Mouse (Mus musculus): ENCODE measurements around the gene Krt86.

DNA sequence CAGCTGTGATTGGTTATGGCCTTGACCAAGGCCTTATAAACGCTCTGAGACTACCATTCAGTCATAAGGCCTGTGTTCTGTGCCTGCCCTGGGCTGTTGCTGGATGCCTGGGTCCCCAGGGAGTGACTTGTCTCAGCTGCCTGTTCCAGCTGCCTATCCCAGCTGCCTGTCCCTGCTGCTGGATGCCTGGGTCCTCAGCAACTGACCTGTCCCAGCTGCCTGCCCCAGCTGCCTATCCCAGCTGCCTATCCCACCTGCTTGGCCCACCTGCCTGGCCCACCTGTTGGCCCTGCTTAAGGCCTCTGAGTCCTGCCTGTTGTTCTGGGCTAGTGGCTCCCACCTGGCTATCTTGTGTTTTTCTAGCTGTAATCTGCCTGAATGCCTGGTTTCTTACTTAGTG lies 20.9 kb downstream of the Krt86 start:
- TF ChIP-seq POLR2A (IDR thresholded peaks at IDR 0.05; ENCODE audit: borderline replicate concordance, extremely low read depth, low read depth, low read length) (no peak), CTCF (IDR thresholded peaks at IDR 0.05; ENCODE audit: insufficient read depth, low read length) (no peak)

All from lung, adult 2 months (tissue).